Mouse (Mus musculus) gastrocnemius, adult 2 months (tissue): ENCODE measurements around the gene Mbnl2. TPM values are rescaled to one million over a fixed set of nuclear protein-coding genes. Genes with fewer than 3 reads are reported as not detected.
A peak's percentile ranks its signal among the peaks of the same experiment; 100 is the strongest.

ENCODE experiments used
- DNase-seq: peaks from one replicate; pipeline ENCODE4 v3.0.0; 2022
- H3K27ac ChIP-seq: fragments of 200-600 bp; 2 replicates; pipeline ENCODE4 v1.8.1; 2022; ENCODE audit warnings: mild to moderate bottlenecking
- H3K4me3 ChIP-seq: fragments of 200-600 bp; 2 replicates; pipeline ENCODE4 v1.8.1; 2022; ENCODE audit warnings: mild to moderate bottlenecking, moderate library complexity
- CTCF ChIP-seq: fragments of 200-600 bp; IDR thresholded peaks from 2 replicates; pipeline ENCODE4 v1.8.1; 2022; ENCODE audit warnings: antibody characterized with exemption, mild to moderate bottlenecking, moderate library complexity
- intact Hi-C: fragments of 180-260 bp; cut with DNase I; formaldehyde crosslinking; loops from one replicate; pipeline ENCODE4 v1.15.1; 2025
- total RNA-seq, 2 experiments: library from RNA; stranded (reverse); gene quantifications; 2 replicates each; pipeline ENCODE4 v1.2.3; 2021

Gene Mbnl2
- total RNA-seq, 2 experiments from 2014 or later, result 282 to 352 TPM

DNA sequence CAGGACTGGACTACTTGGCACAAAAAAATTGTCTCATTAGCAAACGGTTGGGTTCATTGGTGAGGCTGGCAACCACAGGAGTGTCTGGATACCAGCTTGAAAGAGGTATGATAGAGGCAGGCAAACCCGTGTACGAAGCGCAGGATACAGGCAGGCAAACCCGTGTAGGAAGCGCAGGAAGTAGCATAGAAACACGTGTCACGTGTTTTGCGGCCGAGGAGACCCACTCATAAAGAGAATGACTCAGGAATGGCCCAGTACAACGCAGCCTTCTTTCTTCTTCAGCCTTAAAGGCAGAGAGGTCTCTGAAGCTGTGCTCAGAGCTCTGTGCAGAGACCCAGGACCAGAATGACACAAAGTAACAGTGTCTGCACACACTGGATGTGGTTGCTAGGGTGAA is 13.9 kb upstream of the Mbnl2 start:
- intact Hi-C loops, result loop anchor here (2.0 to 5.0 kb wide), 2 partner anchors 123 to 401 kb away; no protein-coding TSS in a partner anchor
- no peak for DNase-seq
- Histone ChIP-seq H3K27ac (no peak overlapping the region), H3K4me3 (no peak overlapping the region)
- TF ChIP-seq CTCF, result no peak

DNA sequence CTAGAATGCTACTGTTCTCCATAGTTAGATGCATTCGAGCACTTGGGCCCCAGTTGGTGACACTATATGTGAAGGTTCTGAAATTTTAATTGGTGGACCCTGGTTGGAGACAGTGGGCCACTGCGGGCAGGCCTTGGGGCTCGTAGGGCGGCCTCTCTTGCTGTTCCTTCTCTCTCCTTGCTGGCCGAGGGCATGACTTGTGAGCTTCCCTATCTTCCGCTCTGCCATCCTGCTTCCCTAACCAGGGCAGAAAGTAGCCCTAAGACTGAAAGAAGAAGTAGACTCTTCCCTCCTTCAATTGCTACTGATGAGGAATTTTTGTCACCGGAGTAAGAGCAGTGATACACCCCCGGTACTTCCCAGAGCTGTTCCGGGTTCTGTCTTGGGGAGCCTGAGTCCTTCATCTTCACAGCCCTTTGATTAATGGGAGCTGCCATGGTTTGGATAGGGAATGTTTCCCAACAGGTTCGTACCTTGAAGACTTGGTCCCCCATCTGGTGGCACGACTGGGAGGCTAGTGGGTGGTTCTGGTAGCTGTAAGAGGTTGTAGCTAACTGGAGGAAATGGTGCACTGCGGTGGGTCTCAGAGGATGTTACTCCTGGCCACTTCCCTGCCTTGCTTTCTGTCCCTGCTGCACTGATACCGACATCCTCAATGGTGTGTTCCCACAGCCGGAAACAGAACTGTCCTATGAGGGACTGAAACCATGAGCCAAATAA is 12.6 kb upstream of the Mbnl2 start:
- TF ChIP-seq CTCF, result no peak
- intact Hi-C loops, result loop anchor here (2.0 to 5.0 kb wide), 2 partner anchors 124 to 399 kb away; no protein-coding TSS in a partner anchor
- Histone ChIP-seq H3K27ac (no peak overlapping the region), H3K4me3 (no peak overlapping the region)
- no peak for DNase-seq

DNA sequence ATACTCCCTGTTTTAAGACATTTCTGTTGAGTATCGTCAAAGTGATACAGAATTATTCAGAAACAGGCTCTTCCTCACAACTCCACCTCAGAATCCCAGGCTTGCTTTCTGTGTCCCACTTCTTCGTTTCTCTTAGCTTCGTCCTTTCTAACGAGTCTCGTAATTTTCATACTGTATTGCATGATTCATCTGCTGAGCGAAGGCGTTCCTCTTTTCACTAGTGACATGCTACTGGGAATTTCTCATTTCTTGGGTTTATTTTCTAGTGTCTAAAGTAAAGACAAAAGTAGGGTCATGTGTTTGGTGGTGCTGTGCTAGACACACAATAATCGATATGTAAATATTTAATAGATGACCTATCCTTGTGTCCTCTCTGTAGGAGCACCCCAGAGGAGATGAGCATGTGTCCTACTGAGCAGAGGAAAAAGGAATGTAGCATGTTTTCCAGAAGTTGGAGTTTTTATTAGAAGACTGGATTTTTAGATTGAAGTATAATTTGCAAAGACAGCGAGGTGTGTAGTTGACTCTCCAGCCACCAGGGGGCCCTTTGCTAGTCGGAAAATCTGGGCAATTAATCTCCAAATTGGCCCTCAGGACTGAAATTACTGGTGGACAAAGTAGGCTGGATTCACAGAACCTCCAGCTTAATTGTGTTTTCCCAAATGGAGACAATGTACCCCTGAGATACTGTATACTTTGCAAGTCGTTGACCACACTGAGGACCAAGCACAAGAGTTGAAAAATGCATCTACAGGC is 11.9 kb upstream of the Mbnl2 start:
- Histone ChIP-seq H3K27ac (no peak overlapping the region), H3K4me3 (no peak overlapping the region)
- intact Hi-C loops, result loop anchor here (1.0 to 5.0 kb wide), 3 partner anchors 125 to 399 kb away; no protein-coding TSS in a partner anchor
- peak; percentile 92 for TF ChIP-seq CTCF
- DNase-seq, result peak; percentile 69

DNA sequence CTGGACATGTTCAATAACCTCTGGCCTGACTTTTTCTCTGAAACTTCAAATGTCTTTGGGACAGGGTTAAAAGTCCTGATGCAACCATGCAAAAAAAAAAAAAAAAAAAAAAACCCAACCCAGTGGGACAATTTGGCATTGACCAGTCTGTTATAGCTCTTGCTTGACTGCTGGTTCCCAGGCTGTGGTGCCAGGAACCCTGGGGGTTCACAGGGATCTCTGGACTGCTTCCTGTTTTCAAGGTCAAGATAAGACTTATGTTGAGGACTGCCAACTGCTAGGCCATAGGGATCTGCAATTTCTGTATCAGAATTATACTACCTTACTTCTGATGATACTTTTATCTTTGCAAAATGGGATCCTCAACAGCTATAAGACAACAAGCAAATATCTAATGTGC is 9.6 kb upstream of the Mbnl2 start:
- no peak for TF ChIP-seq CTCF
- Histone ChIP-seq H3K27ac (no peak overlapping the region), H3K4me3 (no peak overlapping the region)
- DNase-seq, result no peak
- intact Hi-C loops, result no loop called here

DNA sequence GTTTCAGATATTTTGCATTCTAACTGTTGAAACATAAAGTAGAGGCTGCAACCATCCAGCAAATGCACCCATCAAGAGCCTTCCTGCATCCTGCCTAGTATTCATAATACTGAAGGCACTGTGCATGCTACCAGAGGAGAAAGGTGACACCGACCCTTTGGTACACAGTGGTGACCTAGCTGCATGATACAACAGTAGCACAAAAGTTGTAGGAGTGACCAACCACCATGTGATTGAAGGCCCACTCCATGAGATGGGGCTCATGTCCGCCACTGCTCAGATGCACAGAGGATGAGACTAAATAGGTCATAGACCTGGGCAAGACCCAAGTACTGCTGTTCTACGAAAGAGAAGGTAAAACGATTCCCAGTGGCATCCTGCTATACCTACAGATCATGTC is 8.3 kb upstream of the Mbnl2 start:
- TF ChIP-seq CTCF, result no peak
- intact Hi-C loops, result no loop called here
- no peak overlapping the region for H3K27ac ChIP-seq
- no peak overlapping the region for H3K4me3 ChIP-seq
- DNase-seq, result no peak

DNA sequence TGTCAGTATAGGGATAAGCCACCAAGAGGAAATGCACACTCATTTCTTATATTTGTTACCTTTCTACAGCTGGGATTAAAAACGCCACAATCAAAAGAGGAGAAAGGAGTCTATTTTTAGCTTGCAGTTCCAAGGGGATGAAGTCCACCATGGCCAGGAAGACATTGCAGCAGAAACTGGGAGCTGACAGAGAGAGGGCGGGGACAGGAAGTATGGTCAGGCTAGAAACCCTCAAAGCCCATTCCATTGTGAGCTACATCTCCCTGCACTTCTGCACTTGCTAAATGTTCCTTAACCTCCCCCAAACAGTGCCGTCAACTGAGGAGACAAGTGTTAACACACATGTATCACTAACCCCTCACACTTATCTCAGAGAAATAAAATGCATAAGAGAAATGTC is 5.4 kb upstream of the Mbnl2 start:
- intact Hi-C loops, result no loop called here
- no peak overlapping the region for H3K27ac ChIP-seq
- DNase-seq, result no peak
- no peak overlapping the region for H3K4me3 ChIP-seq
- TF ChIP-seq CTCF, result no peak

DNA sequence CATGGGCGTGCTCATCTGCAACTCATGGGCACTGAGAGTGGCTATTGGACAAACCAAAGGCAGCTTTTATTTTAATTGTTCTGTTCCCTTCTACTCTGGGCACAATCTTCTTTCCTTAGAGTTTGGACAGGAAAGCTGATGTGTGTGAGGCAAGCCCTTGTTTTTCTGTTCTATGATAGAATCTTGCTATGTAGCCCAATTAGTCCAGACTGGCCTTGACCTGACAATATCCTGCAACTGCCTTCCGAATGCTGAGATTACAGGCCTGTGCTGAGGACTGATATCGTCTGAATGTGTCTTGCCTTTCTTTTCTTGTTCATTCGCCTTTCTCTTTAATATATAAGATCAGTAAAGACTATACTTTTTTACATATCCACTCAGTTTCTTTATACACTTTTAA is 4.8 kb upstream of the Mbnl2 start:
- TF ChIP-seq CTCF, result no peak
- Histone ChIP-seq H3K27ac (no peak overlapping the region), H3K4me3 (no peak overlapping the region)
- intact Hi-C loops, result no loop called here
- no peak for DNase-seq

DNA sequence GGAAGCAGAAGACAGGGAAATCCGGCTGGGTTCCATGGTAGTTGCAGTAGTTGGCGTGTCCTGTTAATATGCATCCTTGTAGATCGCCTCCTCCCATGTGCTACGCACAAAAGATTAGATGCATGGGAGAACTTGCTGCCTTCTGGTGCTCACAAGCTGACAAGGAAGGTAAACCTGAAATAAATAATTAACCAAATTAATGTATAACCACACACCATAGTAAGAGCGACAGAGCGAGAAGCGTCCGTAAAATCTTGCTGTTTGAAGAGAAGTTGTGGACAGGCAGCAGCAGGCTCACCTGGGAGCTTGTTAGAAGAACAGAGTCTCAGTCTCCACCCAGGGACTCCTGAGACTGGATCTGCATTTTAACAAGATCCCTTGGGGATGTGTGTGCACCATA is 4.4 kb upstream of the Mbnl2 start:
- Histone ChIP-seq H3K4me3 (no peak overlapping the region), H3K27ac (no peak overlapping the region)
- TF ChIP-seq CTCF, result no peak
- intact Hi-C loops, result no loop called here
- no peak for DNase-seq

DNA sequence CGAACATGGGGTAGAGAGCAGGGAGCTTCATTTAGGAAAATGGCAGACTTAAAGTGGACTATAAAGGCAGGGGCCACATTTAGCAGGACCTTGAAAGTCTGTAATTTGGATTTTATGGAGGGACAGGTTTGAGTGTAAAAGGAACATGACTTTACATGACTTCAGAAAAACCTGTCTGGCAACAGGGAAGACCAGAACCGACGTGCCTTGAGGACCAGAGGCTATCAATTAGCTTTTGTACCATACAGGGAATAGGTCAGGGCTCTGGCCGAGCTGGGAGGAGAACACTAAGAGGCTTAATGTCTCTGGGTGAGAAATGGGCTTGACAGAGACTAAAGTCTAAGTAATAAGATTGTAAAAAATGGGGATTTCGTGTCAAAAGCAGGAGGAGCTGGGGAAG is 1.7 kb upstream of the Mbnl2 start:
- intact Hi-C loops, result no loop called here
- no peak for TF ChIP-seq CTCF
- DNase-seq, result no peak
- H3K4me3 ChIP-seq, result no peak overlapping the region
- no peak overlapping the region for H3K27ac ChIP-seq

DNA sequence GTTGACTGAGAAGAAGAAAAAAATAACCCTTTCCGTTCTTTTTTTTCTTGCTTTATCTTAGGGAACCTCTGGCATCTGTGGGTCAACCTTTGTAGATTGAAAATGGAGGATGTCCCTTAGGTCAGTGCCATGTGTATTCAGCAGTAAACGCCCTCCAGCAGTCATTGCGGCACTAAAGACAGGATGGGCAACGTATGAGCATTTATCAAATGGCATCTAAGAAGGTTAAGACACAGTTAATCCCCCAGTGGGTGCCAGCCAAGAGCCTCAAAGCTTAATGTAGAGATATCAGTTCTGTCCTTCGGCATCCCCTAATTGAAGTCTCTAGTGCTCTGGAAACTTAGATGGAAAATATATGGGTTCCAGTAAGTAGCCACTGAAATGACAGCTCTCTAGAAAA is 723 bp upstream of the Mbnl2 start:
- TF ChIP-seq CTCF, result no peak
- peak overlapping the region; percentile 94 for H3K27ac ChIP-seq

DNA sequence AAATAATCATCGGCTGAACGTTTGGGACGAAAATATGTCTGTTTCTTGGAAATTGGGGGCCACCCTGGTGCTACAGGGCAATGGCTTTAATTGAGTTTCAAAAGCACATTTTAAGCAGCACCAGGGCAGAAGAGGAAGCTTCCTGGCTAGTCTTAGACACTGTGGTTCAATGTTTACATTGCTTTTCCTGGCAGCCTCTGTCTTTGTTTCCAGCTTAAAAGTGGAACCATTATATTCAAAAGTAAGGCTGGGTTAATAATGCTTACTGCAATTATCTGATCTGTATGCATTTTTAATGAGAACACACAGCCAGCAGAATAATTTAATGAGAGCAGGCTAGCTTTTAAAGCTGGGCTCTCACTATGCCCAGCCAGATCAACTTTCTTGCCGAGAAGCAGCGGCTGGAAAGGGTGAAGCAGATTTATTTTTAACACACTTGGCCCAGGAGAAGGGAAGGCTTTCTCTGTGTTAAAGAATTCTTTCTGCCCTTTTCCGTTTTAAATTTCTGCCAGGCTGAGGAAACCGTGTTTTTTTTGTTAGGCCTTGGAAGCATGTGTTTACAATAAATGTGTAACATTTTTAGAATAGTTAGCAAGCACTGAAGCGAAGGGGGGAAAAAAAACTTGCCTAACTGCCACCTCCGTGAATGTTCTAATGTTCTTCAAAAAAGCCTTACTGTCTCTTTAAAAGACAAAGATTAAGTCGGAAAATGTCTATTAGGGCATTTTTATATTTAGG is 1.0 kb downstream of the Mbnl2 start:
- intact Hi-C loops, result loop anchor here (2.0 to 5.0 kb wide), 4 partner anchors 20 to 121 kb away; no protein-coding TSS in a partner anchor
- DNase-seq, result peak; percentile 56
- TF ChIP-seq CTCF, result no peak
- peak overlapping the region; percentile 94 for H3K27ac ChIP-seq
- H3K4me3 ChIP-seq, result peak overlapping the region; percentile 88

More for the DNA sequence above, 723 bp upstream of the Mbnl2 start:
- no peak for DNase-seq
- intact Hi-C loops, result loop anchor here (5.0 kb wide), 2 partner anchors 93 to 123 kb away; no protein-coding TSS in a partner anchor
- peak overlapping the region; percentile 88 for H3K4me3 ChIP-seq

DNA sequence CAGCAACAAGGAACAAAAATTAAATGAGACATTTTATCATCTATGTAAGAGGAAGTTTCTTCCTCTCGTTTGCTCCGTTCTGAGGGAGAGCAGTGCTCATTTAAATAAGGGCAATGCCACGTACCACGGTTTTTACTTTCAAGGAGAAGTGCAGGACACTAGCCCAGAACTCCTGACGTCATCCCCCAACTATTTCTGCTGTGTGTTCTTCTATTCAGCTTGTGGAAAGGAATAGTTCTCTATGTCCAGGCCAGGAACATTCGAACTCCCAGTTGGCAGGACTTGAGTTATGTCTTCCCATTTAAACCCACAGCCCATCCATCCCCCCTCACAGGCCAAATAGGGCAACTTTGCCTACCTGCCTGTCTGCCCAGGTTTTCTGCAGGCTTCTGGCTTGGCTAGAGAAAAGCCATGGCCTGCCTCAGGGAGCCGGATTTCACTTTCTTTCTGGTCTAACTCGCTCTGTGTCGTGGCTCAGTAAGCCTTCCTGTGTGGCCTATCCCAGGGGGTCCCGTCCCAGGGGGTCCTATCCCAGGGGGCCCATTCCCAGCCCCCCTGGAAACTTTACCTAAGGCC is 1.7 kb downstream of the Mbnl2 start:
- TF ChIP-seq CTCF, result no peak

More for the DNA sequence above, 1.7 kb downstream of the Mbnl2 start:
- H3K27ac ChIP-seq, result peak overlapping the region; percentile 94
- intact Hi-C loops, result loop anchor here (2.0 to 5.0 kb wide), 4 partner anchors 20 to 120 kb away; no protein-coding TSS in a partner anchor
- DNase-seq, result peak; percentile 80
- H3K4me3 ChIP-seq, result peak overlapping the region; percentile 88
